Mouse (Mus musculus): ENCODE measurements around the gene Ipo7. TPM values are rescaled to one million over a fixed set of nuclear protein-coding genes. Genes with fewer than 3 reads are reported as not detected.
"Not testable (repeated sequence)": the region's sequence is repeated elsewhere in the genome, so short reads cannot be mapped to it uniquely, and the experiment has no call there.

Ipo7 gene
- polyA plus RNA-seq, 1 experiment = 16.3 TPM

GRCm38 (mm10) chr7:109986133-109986669 is 31.9 kb upstream of the Ipo7 start:
- DNase-seq (ENCODE audit: low read depth in 1 of 2, low spot score in 2 of 2) = peak; percentile 98 to 99
- H3K27me3 ChIP-seq (ENCODE audit: control insufficient read depth, insufficient read depth, low read length) = no peaks in the 10 kb centered on the region
- peak overlapping the region; percentile 72 for H3K4me3 ChIP-seq (ENCODE audit: extremely low read depth, insufficient read depth, insufficient read length)
- H3K4me1 ChIP-seq (ENCODE audit: control insufficient read depth, insufficient read depth, insufficient read length) = no peaks in the 10 kb centered on the region
- TF ChIP-seq POLR2A (IDR thresholded peaks at IDR 0.05; ENCODE audit: low read depth, low read length) (peak; percentile 45), CTCF (IDR thresholded peaks at IDR 0.05; ENCODE audit: extremely low read depth, insufficient read depth, insufficient read length, insufficient replicate concordance) (no peak)
- peak overlapping the region; percentile 55 for H3K27ac ChIP-seq (ENCODE audit: insufficient read depth, low read length)
- WGBS = under 1% methylated on average over 43 of the region's 43 CpGs
- peaks cover 4% of the 10 kb centered on the region; the same call in 1 of the 2 replicates for H3K36me3 ChIP-seq (ENCODE audit: control insufficient read depth, insufficient read depth, low read length)

GRCm38 (mm10) chr7:109986775-109987174 is 31.3 kb upstream of the Ipo7 start, which contains the start of gene Tmem41b:
Gene Tmem41b, minus strand, starts transcription at chr7:109986929.
- Histone ChIP-seq H3K27ac (ENCODE audit: insufficient read depth, low read length) (peak within 1 kb of the TSS; percentile 55), H3K4me3 (ENCODE audit: extremely low read depth, insufficient read depth, insufficient read length) (peak within 1 kb of the TSS; percentile 72)
- not testable (repeated sequence) for H3K27me3 ChIP-seq (ENCODE audit: control insufficient read depth, insufficient read depth, low read length); H3K36me3 ChIP-seq (ENCODE audit: control insufficient read depth, insufficient read depth, low read length); H3K4me1 ChIP-seq (ENCODE audit: control insufficient read depth, insufficient read depth, insufficient read length); DNase-seq (ENCODE audit: low read depth in 1 of 2, low spot score in 2 of 2)
- WGBS = 29% methylated on average over 6 of the region's 6 CpGs

- DNase-seq (ENCODE audit: low read depth in 1 of 2, low spot score in 2 of 2) = no peak
- 93% methylated on average over 1 of the region's 1 CpGs for WGBS
- no peak for TF ChIP-seq POLR2A (IDR thresholded peaks at IDR 0.05; ENCODE audit: low read depth, low read length)
- no peak for TF ChIP-seq CTCF (IDR thresholded peaks at IDR 0.05; ENCODE audit: extremely low read depth, insufficient read depth, insufficient read length, insufficient replicate concordance)
- Histone ChIP-seq H3K4me3 (ENCODE audit: extremely low read depth, insufficient read depth, insufficient read length) (no peak overlapping the region), H3K36me3 (ENCODE audit: control insufficient read depth, insufficient read depth, low read length) (no peaks in the 10 kb centered on the region), H3K4me1 (ENCODE audit: control insufficient read depth, insufficient read depth, insufficient read length) (no peaks in the 10 kb centered on the region), H3K27ac (ENCODE audit: insufficient read depth, low read length) (no peak overlapping the region), H3K27me3 (ENCODE audit: control insufficient read depth, insufficient read depth, low read length) (no peaks in the 10 kb centered on the region)
These were observed 26.8 kb upstream of the Ipo7 start for GRCm38 (mm10) chr7:109991286-109991685.

- TF ChIP-seq CTCF (IDR thresholded peaks at IDR 0.05; ENCODE audit: extremely low read depth, insufficient read depth, insufficient read length, insufficient replicate concordance) (no peak), POLR2A (IDR thresholded peaks at IDR 0.05; ENCODE audit: low read depth, low read length) (no peak)
- whole genome bisulfite sequencing = 55% methylated on average over 2 of the region's 2 CpGs
- no peaks in the 10 kb centered on the region for H3K36me3 ChIP-seq (ENCODE audit: control insufficient read depth, insufficient read depth, low read length)
- no peaks in the 10 kb centered on the region for H3K4me1 ChIP-seq (ENCODE audit: control insufficient read depth, insufficient read depth, insufficient read length)
- H3K27me3 ChIP-seq (ENCODE audit: control insufficient read depth, insufficient read depth, low read length) = no peaks in the 10 kb centered on the region
- peak overlapping the region; percentile 18; the same call in 1 of the 2 replicates for H3K27ac ChIP-seq (ENCODE audit: insufficient read depth, low read length)
- no peak overlapping the region for H3K4me3 ChIP-seq (ENCODE audit: extremely low read depth, insufficient read depth, insufficient read length)
- DNase-seq (ENCODE audit: low read depth in 1 of 2, low spot score in 2 of 2) = no peak
These were observed 24.7 kb upstream of the Ipo7 start for GRCm38 (mm10) chr7:109993157-109993959.

GRCm38 (mm10) chr7:109998388-109998787 is 19.7 kb upstream of the Ipo7 start:
- no peaks in the 10 kb centered on the region for H3K36me3 ChIP-seq (ENCODE audit: control insufficient read depth, insufficient read depth, low read length)
- no peak for DNase-seq (ENCODE audit: low read depth in 1 of 2, low spot score in 2 of 2)
- H3K27me3 ChIP-seq (ENCODE audit: control insufficient read depth, insufficient read depth, low read length) = no peaks in the 10 kb centered on the region
- no peaks in the 10 kb centered on the region for H3K4me1 ChIP-seq (ENCODE audit: control insufficient read depth, insufficient read depth, insufficient read length)
- WGBS = 91% methylated on average over 4 of the region's 4 CpGs
- H3K4me3 ChIP-seq (ENCODE audit: extremely low read depth, insufficient read depth, insufficient read length) = no peak overlapping the region
- TF ChIP-seq CTCF (IDR thresholded peaks at IDR 0.05; ENCODE audit: extremely low read depth, insufficient read depth, insufficient read length, insufficient replicate concordance) (no peak), POLR2A (IDR thresholded peaks at IDR 0.05; ENCODE audit: low read depth, low read length) (no peak)
- H3K27ac ChIP-seq (ENCODE audit: insufficient read depth, low read length) = no peak overlapping the region

- peak overlapping the region; percentile 18; the same call in 1 of the 2 replicates for H3K27ac ChIP-seq (ENCODE audit: insufficient read depth, low read length)
- no peak overlapping the region for H3K4me3 ChIP-seq (ENCODE audit: extremely low read depth, insufficient read depth, insufficient read length)
- no peaks in the 10 kb centered on the region for H3K27me3 ChIP-seq (ENCODE audit: control insufficient read depth, insufficient read depth, low read length)
- H3K36me3 ChIP-seq (ENCODE audit: control insufficient read depth, insufficient read depth, low read length) = no peaks in the 10 kb centered on the region
- H3K4me1 ChIP-seq (ENCODE audit: control insufficient read depth, insufficient read depth, insufficient read length) = no peaks in the 10 kb centered on the region
- TF ChIP-seq CTCF (IDR thresholded peaks at IDR 0.05; ENCODE audit: extremely low read depth, insufficient read depth, insufficient read length, insufficient replicate concordance) (no peak), POLR2A (IDR thresholded peaks at IDR 0.05; ENCODE audit: low read depth, low read length) (no peak)
- DNase-seq (ENCODE audit: low read depth in 1 of 2, low spot score in 2 of 2) = no peak
These were observed 16.0 kb upstream of the Ipo7 start for GRCm38 (mm10) chr7:110002092-110002491.

GRCm38 (mm10) chr7:110002968-110003367 is 15.1 kb upstream of the Ipo7 start:
- Histone ChIP-seq H3K4me1 (ENCODE audit: control insufficient read depth, insufficient read depth, insufficient read length) (no peaks in the 10 kb centered on the region), H3K4me3 (ENCODE audit: extremely low read depth, insufficient read depth, insufficient read length) (no peak overlapping the region), H3K27me3 (ENCODE audit: control insufficient read depth, insufficient read depth, low read length) (no peaks in the 10 kb centered on the region), H3K27ac (ENCODE audit: insufficient read depth, low read length) (0 out of 2 replicates have a peak overlapping the region, but pooled peaks have one; percentile 1), H3K36me3 (ENCODE audit: control insufficient read depth, insufficient read depth, low read length) (no peaks in the 10 kb centered on the region)
- DNase-seq (ENCODE audit: low read depth in 1 of 2, low spot score in 2 of 2) = peak in 1 of 2 experiments; percentile 3
- WGBS = 61% methylated on average over 20 of the region's 20 CpGs
- TF ChIP-seq CTCF (IDR thresholded peaks at IDR 0.05; ENCODE audit: extremely low read depth, insufficient read depth, insufficient read length, insufficient replicate concordance) = no peak
- no peak for TF ChIP-seq POLR2A (IDR thresholded peaks at IDR 0.05; ENCODE audit: low read depth, low read length)
